Mouse (Mus musculus): ENCODE measurements around the gene Rnf217. TPM values are rescaled to one million over a fixed set of nuclear protein-coding genes. Genes with fewer than 3 reads are reported as not detected.
A peak's percentile ranks its signal among the peaks of the same experiment; 100 is the strongest.

The Rnf217 gene
- polyA plus RNA-seq, 1 experiment from 2014 or later: 3.6 TPM

- ChIA-PET POLR2A (no interaction called here), CTCF (no interaction called here)
- ATAC-seq: no peak
- no peak for DNase-seq (ENCODE audit: low read depth, low spot score)
- H3K27me3 ChIP-seq: no peaks in the 10 kb centered on the region
- in situ Hi-C loops (cut with MboI; ENCODE audit: low pct_unique_long_range_greater_than_20kb): no loop called here
- TF ChIP-seq CTCF (IDR thresholded peaks at IDR 0.05): no peak
Observed at GRCm38 (mm10) chr10:31501644-31502043, 107.3 kb downstream of the Rnf217 start.

- no peak for TF ChIP-seq CTCF (IDR thresholded peaks at IDR 0.05)
- in situ Hi-C loops (cut with MboI; ENCODE audit: low pct_unique_long_range_greater_than_20kb): no loop called here
- ChIA-PET POLR2A (no interaction called here), CTCF (no interaction called here)
- DNase-seq (ENCODE audit: low read depth, low spot score) (no peak), ATAC-seq (no peak)
- H3K27me3 ChIP-seq: no peaks in the 10 kb centered on the region
Observed at GRCm38 (mm10) chr10:31496931-31497330, 112.1 kb downstream of the Rnf217 start.

DNA sequence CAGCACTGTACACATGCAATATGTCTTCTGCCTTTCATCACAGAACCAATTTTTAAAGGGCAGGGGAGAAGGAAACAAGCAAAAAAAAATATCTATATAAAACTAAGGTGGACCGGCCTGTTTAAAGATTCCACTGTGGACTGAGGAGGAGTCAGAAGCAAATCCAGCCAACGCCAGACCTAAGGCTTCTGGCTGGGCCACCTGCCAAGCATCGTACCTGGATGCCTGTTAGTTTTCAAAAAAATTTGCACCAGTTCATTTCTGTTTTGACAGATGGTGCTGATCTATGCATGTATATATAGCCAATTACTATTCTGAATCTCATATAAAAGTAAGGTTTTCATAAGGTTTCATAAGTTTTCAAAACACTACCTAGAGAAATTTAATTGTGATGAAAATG lies 113.2 kb downstream of the Rnf217 start:
- in situ Hi-C loops (cut with MboI; ENCODE audit: low pct_unique_long_range_greater_than_20kb): no loop called here
- DNase-seq (ENCODE audit: low read depth, low spot score) (no peak), ATAC-seq (no peak)
- ChIA-PET POLR2A (no interaction called here), CTCF (no interaction called here)
- no peak for TF ChIP-seq CTCF (IDR thresholded peaks at IDR 0.05)
- H3K27me3 ChIP-seq: no peaks in the 10 kb centered on the region

DNA sequence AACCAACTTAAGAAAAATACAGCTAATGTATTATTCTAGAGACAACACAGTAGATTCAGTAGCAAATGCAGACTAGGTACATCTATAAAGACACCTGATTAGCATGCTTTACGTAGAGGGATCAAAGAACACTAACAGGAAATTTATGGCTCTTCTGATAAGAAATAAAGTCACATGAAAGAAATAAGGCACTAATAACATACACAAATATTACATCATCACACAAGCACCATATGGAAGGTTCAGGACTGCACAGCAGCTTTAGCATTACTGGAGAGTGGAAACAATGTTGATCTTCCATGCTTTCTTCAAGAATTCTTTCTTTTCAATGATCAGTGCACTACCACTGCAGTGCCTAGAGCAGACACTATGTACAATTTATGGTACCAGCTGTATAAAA lies 114.7 kb downstream of the Rnf217 start:
- POLR2A ChIA-PET: no interaction called here

GRCm38 (mm10) chr10:31467043-31467898 lies 141.7 kb downstream of the Rnf217 start:
- CTCF ChIA-PET: interaction anchor here (1.4 kb wide), 1 partner anchor 53 kb away, joined by 3 read pairs; no protein-coding TSS in a partner anchor
- no peak for DNase-seq (ENCODE audit: low read depth, low spot score)
- ATAC-seq: peak; percentile 94

More for the DNA sequence above, 114.7 kb downstream of the Rnf217 start:
- no peak for TF ChIP-seq CTCF (IDR thresholded peaks at IDR 0.05)
- CTCF ChIA-PET: interaction anchor here (0.9 kb wide), 1 partner anchor 10 kb away, joined by 3 read pairs; no protein-coding TSS in a partner anchor
- in situ Hi-C loops (cut with MboI; ENCODE audit: low pct_unique_long_range_greater_than_20kb): no loop called here
- no peaks in the 10 kb centered on the region for H3K27me3 ChIP-seq
- DNase-seq (ENCODE audit: low read depth, low spot score) (no peak), ATAC-seq (no peak)

DNA sequence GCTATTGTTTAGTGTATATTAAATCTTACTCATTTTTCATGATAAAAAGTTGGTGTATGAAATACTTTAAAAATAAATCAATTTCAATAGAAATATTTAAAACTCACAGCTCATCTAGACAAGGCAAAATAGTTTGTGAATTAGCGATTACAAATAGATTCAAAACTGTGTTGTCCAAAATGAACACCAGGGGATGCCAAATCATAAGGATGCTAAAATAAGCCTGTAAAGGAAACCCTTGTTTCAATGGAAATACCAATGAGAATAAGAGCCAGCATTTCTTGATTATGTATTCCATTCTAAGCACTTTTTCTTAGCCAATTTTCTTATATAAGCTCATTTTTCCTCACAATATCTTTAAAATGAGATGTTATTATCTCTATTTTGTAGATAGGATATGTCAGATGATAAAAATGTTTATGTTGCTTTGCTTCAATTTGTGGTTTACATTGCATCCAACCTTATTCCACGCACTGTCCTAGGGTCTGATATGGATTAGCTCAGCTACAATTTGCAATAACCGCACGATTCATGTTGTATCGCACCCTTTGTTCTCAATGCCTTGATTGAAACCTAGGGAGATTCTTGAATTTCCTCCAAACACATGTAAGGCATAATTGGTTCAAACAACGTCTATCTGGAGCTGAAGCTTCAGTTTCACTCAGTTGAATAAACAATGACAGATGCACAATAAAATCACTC lies 143.0 kb downstream of the Rnf217 start:
- in situ Hi-C loops (cut with MboI; ENCODE audit: low pct_unique_long_range_greater_than_20kb): loop anchor here (10.0 to 25.0 kb wide), 3 partner anchors 279 to 1846 kb away; no protein-coding TSS in a partner anchor
- no peaks in the 10 kb centered on the region for H3K27me3 ChIP-seq
- POLR2A ChIA-PET: no interaction called here
- CTCF ChIA-PET: interaction anchor here (1.2 to 1.5 kb wide), 4 partner anchors 18 to 1425 kb away, joined by 3 read pairs; partner anchors contain the start of gene Nkain2
- DNase-seq (ENCODE audit: low read depth, low spot score) (no peak), ATAC-seq (no peak)
- peak; percentile 64 for TF ChIP-seq CTCF (IDR thresholded peaks at IDR 0.05)

More at GRCm38 (mm10) chr10:31467043-31467898, 141.7 kb downstream of the Rnf217 start:
- no peaks in the 10 kb centered on the region for H3K27me3 ChIP-seq
- no peak for TF ChIP-seq CTCF (IDR thresholded peaks at IDR 0.05)
- in situ Hi-C loops (cut with MboI; ENCODE audit: low pct_unique_long_range_greater_than_20kb): loop anchor here (10.0 to 25.0 kb wide), 3 partner anchors 278 to 1845 kb away; no protein-coding TSS in a partner anchor
- POLR2A ChIA-PET: no interaction called here

DNA sequence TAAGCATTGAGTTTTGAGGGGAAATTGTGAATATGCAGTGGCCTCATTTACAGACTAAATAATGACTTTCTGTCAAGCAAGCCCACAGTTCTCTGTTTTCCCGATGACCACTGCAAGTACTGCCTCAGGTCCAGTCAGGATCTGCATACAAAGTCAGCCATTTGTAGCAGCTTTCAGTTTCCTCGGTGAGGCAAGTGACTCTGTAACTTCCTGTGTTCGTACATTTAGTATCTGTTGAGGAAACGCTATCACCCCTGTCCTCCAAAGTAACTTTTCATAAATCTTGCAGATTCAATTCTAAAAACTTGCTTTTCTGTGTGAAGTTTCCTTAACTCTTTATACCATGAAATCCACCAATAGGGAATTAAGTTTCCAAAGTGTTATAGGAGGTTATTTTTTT lies 143.6 kb downstream of the Rnf217 start:
- no peaks in the 10 kb centered on the region for H3K27me3 ChIP-seq
- no peak for TF ChIP-seq CTCF (IDR thresholded peaks at IDR 0.05)
- no peak for DNase-seq (ENCODE audit: low read depth, low spot score)
- ChIA-PET POLR2A (no interaction called here), CTCF (interaction anchor here (1.4 to 1.5 kb wide), 2 partner anchors 17 to 1425 kb away, joined by 3 read pairs; partner anchors contain the start of gene Nkain2)
- in situ Hi-C loops (cut with MboI; ENCODE audit: low pct_unique_long_range_greater_than_20kb): loop anchor here (10.0 to 25.0 kb wide), 3 partner anchors 279 to 1847 kb away; no protein-coding TSS in a partner anchor
- ATAC-seq: no peak

DNA sequence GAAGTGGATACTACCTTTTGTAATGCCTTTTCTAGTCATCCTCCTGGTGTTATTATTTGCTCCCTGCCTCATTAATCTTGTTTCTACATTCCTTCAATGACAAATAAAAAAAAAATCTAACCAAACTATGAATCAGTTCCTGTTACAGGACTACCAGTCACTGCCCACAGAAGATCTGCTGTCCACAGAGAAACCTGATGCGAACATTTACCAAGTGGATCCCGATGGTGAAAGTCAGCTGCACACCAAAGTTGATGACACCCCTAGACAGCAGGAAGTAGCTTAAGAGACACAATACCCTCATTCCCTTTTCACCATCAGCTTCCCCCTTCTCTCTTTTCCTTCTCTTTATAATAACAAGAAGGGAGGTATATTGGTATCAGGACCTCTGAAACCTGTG lies 145.9 kb downstream of the Rnf217 start:
- ChIA-PET CTCF (no interaction called here), POLR2A (no interaction called here)
- in situ Hi-C loops (cut with MboI; ENCODE audit: low pct_unique_long_range_greater_than_20kb): loop anchor here (10.0 to 25.0 kb wide), 3 partner anchors 282 to 1849 kb away; no protein-coding TSS in a partner anchor
- H3K27me3 ChIP-seq: no peaks in the 10 kb centered on the region
- TF ChIP-seq CTCF (IDR thresholded peaks at IDR 0.05): no peak
- DNase-seq (ENCODE audit: low read depth, low spot score) (no peak), ATAC-seq (no peak)

DNA sequence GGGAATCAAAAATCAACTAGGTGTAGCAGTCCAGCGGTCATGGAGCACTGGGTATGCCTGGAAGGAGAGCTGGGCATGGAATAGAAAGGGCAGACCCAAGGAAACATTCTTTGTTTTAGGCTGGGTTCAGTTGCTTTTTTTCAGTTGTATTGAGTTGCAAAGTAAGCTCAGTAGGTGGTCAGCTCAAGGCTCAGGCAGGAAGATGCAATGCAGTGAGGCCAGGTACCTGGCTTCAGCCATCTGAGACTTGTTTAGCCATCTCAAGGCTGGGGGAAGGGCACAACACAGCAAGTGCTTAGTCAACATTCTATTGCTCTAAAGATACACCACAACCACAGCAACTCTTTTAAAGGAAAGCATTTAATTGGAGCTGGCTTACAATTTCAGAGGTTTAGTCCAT lies 152.2 kb downstream of the Rnf217 start:
- in situ Hi-C loops (cut with MboI; ENCODE audit: low pct_unique_long_range_greater_than_20kb): loop anchor here (25.0 kb wide), 1 partner anchor 1855 kb away; no protein-coding TSS in a partner anchor
- POLR2A ChIA-PET: no interaction called here
- ATAC-seq: no peak

GRCm38 (mm10) chr10:31447083-31447482 lies 161.9 kb downstream of the Rnf217 start:
- ATAC-seq (no peak), DNase-seq (ENCODE audit: low read depth, low spot score) (no peak)
- CTCF ChIA-PET: interaction anchor here (0.9 kb wide), 1 partner anchor 8 kb away, joined by 3 read pairs; no protein-coding TSS in a partner anchor
- in situ Hi-C loops (cut with MboI; ENCODE audit: low pct_unique_long_range_greater_than_20kb): loop anchor here (10.0 kb wide), 1 partner anchor 622 kb away; no protein-coding TSS in a partner anchor
- no peak for TF ChIP-seq CTCF (IDR thresholded peaks at IDR 0.05)
- POLR2A ChIA-PET: no interaction called here
- H3K27me3 ChIP-seq: no peaks in the 10 kb centered on the region

More for the DNA sequence above, 152.2 kb downstream of the Rnf217 start:
- CTCF ChIA-PET: no interaction called here
- TF ChIP-seq CTCF (IDR thresholded peaks at IDR 0.05): no peak
- H3K27me3 ChIP-seq: no peaks in the 10 kb centered on the region
- no peak for DNase-seq (ENCODE audit: low read depth, low spot score)
